Mouse (Mus musculus) cerebellum, adult 9-10 months (tissue): ENCODE measurements around the gene Etfa.

Experiments used
- DNase-seq: peaks from one replicate; pipeline ENCODE4 v3.0.0; 2022

Gene Etfa

GRCm38 (mm10) chr9:55510651-55511235 is 1.3 kb downstream of the Etfa start:
- peak; percentile 9 for DNase-seq

GRCm38 (mm10) chr9:55509731-55510130 is 2.3 kb downstream of the Etfa start:
- no peak for DNase-seq

- DNase-seq: no peak
Measured at GRCm38 (mm10) chr9:55508701-55509100, 3.3 kb downstream of the Etfa start.

- no peak for DNase-seq
Measured at GRCm38 (mm10) chr9:55507922-55508321, 4.1 kb downstream of the Etfa start.

- peak; percentile 8 for DNase-seq
Measured at GRCm38 (mm10) chr9:55482116-55482515, 29.9 kb downstream of the Etfa start.

- no peak for DNase-seq
Measured at GRCm38 (mm10) chr9:55478699-55479098, 33.3 kb downstream of the Etfa start.

GRCm38 (mm10) chr9:55476084-55476483 is 36.0 kb downstream of the Etfa start:
- no peak for DNase-seq

- peak; percentile 17 for DNase-seq
Measured at GRCm38 (mm10) chr9:55468397-55468796, 43.6 kb downstream of the Etfa start.

GRCm38 (mm10) chr9:55453366-55453765 is 58.7 kb downstream of the Etfa start:
- no peak for DNase-seq

- no peak for DNase-seq
Measured at GRCm38 (mm10) chr9:55452906-55453305, 59.1 kb downstream of the Etfa start.

- DNase-seq: no peak
Measured at GRCm38 (mm10) chr9:55451426-55451825, 60.6 kb downstream of the Etfa start.

GRCm38 (mm10) chr9:55450035-55450434 is 62.0 kb downstream of the Etfa start:
- no peak for DNase-seq

GRCm38 (mm10) chr9:55449108-55449507 is 62.9 kb downstream of the Etfa start:
- no peak for DNase-seq

GRCm38 (mm10) chr9:55447509-55447908 is 64.5 kb downstream of the Etfa start:
- no peak for DNase-seq

GRCm38 (mm10) chr9:55439206-55439780 is 72.8 kb downstream of the Etfa start:
- no peak for DNase-seq

- DNase-seq: peak; percentile 26
Measured at GRCm38 (mm10) chr9:55438433-55438832, 73.6 kb downstream of the Etfa start.

GRCm38 (mm10) chr9:55433875-55434274 is 78.2 kb downstream of the Etfa start:
- peak; percentile 23 for DNase-seq

GRCm38 (mm10) chr9:55432306-55433289 is 79.4 kb downstream of the Etfa start:
- DNase-seq: peak; percentile 28

GRCm38 (mm10) chr9:55430133-55430532 is 81.9 kb downstream of the Etfa start:
- peak; percentile 17 for DNase-seq

GRCm38 (mm10) chr9:55429242-55429975 is 82.6 kb downstream of the Etfa start:
- peak; percentile 83 for DNase-seq

- no peak for DNase-seq
Measured at GRCm38 (mm10) chr9:55425271-55425810, 86.7 kb downstream of the Etfa start.
